Mouse (Mus musculus): Measurements from ENCODE around the gene Dab1.

Dab1 gene

GRCm38 (mm10) chr4:104448199-104448598, 829.0 kb downstream of the Dab1 start:
- no peak for DNase-seq (ENCODE audit: low spot score)

DNA sequence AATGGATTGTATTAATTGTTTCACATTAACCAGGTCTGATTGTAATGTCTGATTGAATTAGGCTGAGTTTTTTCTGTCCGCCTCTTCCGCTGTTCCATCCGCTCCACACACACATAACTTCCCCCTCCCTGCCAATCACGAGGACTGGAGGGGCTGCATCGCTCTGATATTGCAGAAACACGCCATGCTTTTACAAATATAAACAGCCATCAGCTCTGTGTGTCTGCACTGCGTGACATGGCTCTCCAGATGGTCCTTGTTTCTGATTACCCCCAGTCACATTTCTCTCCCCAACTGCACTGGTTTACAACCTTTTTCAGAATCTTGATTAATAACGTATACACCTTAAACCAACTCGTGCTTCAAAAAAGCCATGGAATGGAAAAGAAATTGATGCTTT, 831.5 kb downstream of the Dab1 start:
- no peak for DNase-seq (ENCODE audit: low spot score)

DNA sequence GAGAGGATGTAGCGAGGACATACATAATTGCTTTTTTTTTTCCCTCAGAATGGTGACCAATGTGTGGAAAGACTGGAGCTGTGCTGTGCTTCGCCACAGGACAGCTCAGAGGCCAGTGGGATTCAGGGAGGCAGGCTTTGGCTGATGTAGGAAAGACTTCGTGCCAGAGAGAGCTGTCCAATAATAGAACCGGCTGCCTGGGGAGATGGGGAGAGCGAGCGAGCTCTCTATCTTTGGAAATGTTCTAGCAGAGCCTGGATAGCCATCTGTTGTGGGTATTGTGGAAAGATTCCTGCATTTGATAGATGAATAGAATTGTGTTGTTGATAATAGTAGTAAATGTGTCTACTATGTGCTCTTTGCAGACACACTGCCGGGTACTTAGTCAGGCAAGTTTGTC, 833.4 kb downstream of the Dab1 start:
- no peak for DNase-seq (ENCODE audit: low spot score)

- no peak for DNase-seq (ENCODE audit: low spot score)
Measured at GRCm38 (mm10) chr4:104455151-104455550, 836.0 kb downstream of the Dab1 start.

DNA sequence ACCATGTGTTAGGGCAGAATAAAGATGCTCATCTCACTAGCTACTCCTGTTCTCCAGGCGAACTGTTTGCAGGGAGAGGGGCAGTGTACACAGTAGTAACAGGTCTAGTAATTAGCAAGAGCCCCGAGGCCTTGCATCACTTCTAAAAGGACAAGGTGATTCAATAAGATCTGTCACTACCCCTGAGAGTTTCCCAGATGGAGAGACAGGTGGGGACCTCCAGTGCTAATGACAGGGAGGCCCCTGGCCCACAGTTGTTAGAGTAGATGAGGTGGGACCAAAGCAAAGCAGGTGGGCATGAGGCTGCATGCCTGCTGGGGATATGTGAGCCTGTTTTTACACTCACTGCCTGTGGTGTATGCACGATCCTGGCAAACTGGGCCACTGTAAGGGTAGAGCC, 836.6 kb downstream of the Dab1 start:
- DNase-seq (ENCODE audit: low spot score), result no peak

DNA sequence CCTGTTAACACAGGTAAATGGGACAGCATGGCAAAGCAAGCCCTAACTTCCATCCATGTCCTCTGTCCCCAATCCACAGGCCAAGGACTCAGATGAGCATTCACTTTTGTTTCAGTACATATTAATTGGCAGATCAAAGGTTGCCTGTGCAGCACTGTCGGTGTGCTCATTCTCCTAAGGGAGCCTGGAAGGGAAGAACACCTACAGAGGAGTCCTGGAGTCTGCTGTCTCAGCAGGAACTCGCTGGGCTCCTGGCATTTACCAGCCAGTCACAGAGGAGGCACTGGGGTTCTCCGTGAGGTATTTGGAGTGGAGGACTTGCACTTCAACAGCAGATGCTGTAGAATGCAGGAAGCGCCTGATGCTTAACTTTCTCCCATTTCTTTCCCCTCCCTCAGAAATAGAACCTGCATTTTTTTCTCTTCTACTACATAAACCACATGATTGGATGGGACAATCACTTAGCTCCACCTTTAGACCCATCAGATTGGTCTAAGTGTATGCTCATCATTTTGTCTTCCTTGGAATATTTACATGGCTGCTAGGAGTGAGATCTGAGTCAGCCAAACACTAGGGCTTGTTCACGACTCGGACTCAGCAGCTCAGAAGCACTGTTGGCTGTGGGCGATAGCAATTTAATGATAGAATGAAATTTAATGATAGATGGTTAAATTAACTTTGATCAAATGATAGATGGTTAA, 837.2 kb downstream of the Dab1 start:
- no peak for DNase-seq (ENCODE audit: low spot score)

- no peak for DNase-seq (ENCODE audit: low spot score)
Measured at GRCm38 (mm10) chr4:104458726-104459125, 839.6 kb downstream of the Dab1 start.

- DNase-seq (ENCODE audit: low spot score), result no peak
Measured at GRCm38 (mm10) chr4:104461106-104462011, 842.2 kb downstream of the Dab1 start.

- DNase-seq (ENCODE audit: low spot score), result no peak
Measured at GRCm38 (mm10) chr4:104462932-104463780, 844.0 kb downstream of the Dab1 start.

- no peak for DNase-seq (ENCODE audit: low spot score)
Measured at GRCm38 (mm10) chr4:104463781-104464170, 844.6 kb downstream of the Dab1 start.

DNA sequence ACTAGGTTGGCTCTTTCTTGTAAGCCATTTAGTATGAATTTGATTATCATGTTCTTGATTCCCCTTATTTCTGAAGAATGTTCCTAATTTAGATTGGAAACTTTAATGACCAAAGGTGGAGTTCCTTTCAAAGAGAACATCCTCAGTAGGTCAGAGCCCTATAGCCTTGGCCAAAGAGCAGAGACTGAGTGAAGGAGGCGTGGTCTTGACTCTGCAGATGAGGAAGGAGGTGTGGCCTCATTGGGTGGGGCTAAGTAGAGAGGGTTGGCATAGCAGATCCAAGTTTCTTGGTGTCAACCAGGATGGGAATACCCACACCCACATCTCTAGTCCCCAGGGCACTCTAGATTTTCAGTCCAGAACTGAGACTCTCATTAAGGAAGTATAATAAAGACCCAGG, 846.4 kb downstream of the Dab1 start:
- no peak for DNase-seq (ENCODE audit: low spot score)

DNA sequence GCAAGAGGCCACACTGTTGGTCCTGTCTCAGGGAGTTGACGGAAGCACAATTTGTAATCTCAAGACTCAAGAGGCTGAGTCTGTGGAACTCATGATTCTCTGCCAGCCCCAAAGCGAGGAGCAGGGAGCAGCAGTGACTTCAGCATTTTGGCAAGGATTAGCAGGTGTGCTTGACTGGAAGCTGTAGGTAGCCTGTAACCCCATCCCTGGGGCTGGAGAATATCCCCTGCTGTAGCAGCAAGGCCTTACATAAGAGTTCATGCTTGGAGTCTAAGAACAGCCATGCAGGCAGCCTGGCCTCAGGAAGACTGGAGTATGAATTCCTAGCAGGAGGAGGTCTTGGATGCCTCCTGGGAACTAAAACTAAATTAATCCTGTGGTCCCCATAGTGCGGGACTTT, 849.5 kb downstream of the Dab1 start:
- DNase-seq (ENCODE audit: low spot score), result no peak

GRCm38 (mm10) chr4:104472915-104473314, 853.8 kb downstream of the Dab1 start:
- no peak for DNase-seq (ENCODE audit: low spot score)

DNA sequence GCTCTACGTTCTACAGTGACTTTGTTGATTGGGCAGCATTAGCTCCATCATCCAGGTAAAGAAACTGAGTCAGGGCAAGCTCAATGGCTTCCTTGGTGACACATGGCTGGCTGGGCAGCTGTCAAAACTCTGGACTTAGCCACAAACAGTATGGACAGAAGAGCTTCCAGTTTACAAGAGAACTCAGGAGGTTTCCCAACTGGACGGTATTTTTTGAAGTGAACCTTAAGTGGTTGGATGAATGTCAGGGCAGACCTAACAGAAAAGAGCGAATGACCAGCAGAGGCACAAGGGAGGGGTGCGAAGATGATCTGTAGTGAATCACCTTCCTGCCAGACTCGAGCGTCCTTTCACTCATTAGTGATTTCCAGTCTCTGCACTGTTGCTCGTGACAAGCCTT, 857.7 kb downstream of the Dab1 start:
- no peak for DNase-seq (ENCODE audit: low spot score)

- peak; percentile 5 for DNase-seq (ENCODE audit: low spot score)
Measured at GRCm38 (mm10) chr4:104483948-104484347, 864.8 kb downstream of the Dab1 start.

DNA sequence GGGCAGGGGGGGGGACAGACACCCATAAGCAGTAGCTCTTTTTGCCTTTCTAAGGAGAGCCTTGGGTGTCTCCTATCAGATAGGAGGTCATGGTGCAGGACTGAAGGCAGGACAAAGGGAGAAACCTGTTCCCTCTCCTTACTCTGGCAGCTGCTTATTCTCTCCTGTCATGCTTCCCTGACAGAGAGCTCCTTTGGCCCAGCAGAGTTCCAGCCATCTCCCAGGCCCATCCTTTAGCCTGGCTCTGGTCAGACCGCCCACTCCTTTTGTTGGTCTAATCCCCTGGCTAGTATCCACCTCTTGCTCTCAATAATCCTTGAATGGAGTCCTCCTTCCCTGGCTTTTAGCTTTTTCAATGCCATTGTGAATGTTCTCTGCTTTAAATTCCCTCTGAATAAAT, 878.1 kb downstream of the Dab1 start:
- no peak for DNase-seq (ENCODE audit: low spot score)

DNA sequence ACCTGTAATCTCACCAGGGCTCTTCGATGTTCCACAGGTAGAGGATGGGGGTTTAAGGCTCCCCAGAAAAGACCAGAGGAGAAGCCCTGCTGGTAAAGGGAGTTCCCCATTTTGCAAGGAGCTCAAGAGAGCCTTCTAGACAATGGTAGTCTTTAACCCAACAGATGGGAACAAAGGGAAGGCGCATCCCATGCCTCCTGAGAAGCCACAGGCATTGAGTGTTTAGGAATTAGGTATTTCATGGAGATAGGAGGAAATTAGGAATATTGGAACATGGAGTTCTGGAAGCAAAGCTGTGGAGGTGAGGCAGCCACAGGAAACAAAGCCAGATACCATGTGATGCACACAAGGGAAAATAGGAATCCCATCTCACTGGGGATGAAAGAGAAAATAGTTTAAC, 881.0 kb downstream of the Dab1 start:
- DNase-seq (ENCODE audit: low spot score), result no peak

- no peak for DNase-seq (ENCODE audit: low spot score)
Measured at GRCm38 (mm10) chr4:104500646-104501045, 881.5 kb downstream of the Dab1 start.

GRCm38 (mm10) chr4:104501245-104501644, 882.1 kb downstream of the Dab1 start:
- no peak for DNase-seq (ENCODE audit: low spot score)

DNA sequence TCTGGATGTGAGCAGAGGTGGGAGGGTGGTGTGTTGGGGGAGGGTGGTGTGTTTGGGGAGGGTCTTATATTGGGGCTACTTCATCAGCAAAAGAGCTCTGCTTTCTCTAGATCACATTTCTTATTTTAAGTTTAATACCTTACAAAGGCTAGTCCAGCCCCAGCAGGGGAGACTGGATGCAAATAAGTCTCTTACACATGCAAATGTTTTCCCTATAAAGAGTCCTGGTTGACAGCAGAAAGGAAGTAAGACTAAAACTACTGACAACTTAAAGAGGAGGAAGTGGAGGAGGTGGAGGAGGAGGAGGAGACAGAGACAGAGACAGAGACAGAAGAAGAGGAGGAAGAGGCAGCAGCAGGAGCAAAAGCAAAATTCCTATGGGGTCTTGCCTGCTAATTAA, 885.8 kb downstream of the Dab1 start:
- no peak for DNase-seq (ENCODE audit: low spot score)

GRCm38 (mm10) chr4:104509230-104509985, 890.2 kb downstream of the Dab1 start:
- DNase-seq (ENCODE audit: low spot score), result no peak

GRCm38 (mm10) chr4:104511855-104512254, 892.7 kb downstream of the Dab1 start:
- no peak for DNase-seq (ENCODE audit: low spot score)
